Mouse (Mus musculus): ENCODE data around the gene Dhx32. TPM values are rescaled to one million over a fixed set of nuclear protein-coding genes. Genes with fewer than 3 reads are reported as not detected.

Gene Dhx32
- total RNA-seq, 1 experiment: 42.3 TPM

DNA sequence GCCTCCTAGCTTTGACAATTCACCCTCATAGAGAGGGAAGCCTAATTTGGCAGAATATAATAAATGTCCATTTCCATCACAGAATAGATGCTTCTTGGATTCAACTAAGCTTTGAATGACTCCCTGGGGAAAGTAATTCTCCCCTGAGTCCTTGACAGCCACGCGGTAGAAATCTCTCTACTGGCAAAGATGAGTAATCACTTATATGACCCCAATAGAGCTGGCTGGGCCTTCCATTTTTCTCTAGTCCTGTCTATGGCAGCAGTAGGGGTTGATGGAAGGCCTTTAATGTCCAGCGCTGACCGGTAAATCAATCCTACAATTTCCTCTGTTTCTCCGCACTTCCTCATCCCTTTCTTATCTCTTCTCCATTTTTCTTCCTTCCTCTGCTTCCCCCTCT lies 7.3 kb downstream of the Dhx32 start:
- no peak overlapping the region for H3K27ac ChIP-seq (ENCODE audit: insufficient read depth, low read depth, low read length, poor library complexity, severe bottlenecking)
- TF ChIP-seq CHD2 (IDR thresholded peaks at IDR 0.05; ENCODE audit: low read depth, low read length) (no peak), ZNF384 (IDR thresholded peaks at IDR 0.05; ENCODE audit: low read depth, low read length) (no peak), HCFC1 (IDR thresholded peaks at IDR 0.05; ENCODE audit: borderline replicate concordance, insufficient read depth, low read length) (no peak), MAFK (IDR thresholded peaks at IDR 0.05; ENCODE audit: insufficient read depth, low read depth, low read length) (no peak)
- DNase-seq (ENCODE audit: low read depth, low spot score): no peak
- no peak overlapping the region for H3K9ac ChIP-seq (ENCODE audit: insufficient read depth, low read depth, low read length, poor library complexity, severe bottlenecking)
- in situ Hi-C loops (cut with MboI; ENCODE audit: low sequenced_read_pairs in 2 of 2, unreplicated experiment in 2 of 2): no loop called here
- H3K9me3 ChIP-seq (ENCODE audit: control insufficient read depth, insufficient read depth, low read depth, low read length): no peaks in the 10 kb centered on the region
- H3K4me1 ChIP-seq (ENCODE audit: control insufficient read depth in 2 of 2, insufficient read depth in 2 of 2, low read length in 2 of 2, poor library complexity in 1 of 2): 0 out of 4 replicates have a peak, but pooled peaks cover 2 to 3% of the 10 kb centered on the region in 2 experiments
- no peaks in the 10 kb centered on the region for H3K36me3 ChIP-seq (ENCODE audit: control insufficient read depth, insufficient read depth, low read length, poor library complexity, severe bottlenecking)
- H3K4me3 ChIP-seq (ENCODE audit: insufficient read depth in 1 of 2, low read depth in 1 of 2, low read length in 2 of 2, poor library complexity in 1 of 2, severe bottlenecking in 1 of 2): peak overlapping the region in 1 of 2 experiments; percentile 87; a peak in 2 of 4 replicates

DNA sequence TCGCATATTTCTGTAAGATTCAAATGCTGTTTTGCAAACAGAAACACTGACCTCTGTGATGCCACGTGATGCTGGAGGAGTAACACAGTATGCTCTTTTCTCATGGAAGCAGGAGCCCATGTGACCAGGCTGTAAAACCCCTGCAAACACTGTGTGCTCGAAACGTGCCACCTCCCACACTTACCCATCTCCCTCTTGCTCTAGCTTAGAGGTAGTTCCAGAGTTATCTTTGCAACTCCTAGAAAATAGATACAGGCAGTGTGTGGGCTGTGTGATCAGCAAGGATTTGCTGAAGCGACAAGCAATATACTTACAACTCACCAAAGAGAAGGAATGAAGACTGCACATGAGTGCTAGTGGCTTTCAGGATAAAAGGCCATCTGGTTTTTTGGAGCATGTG lies 14.0 kb downstream of the Dhx32 start:
- Histone ChIP-seq H3K9me3 (ENCODE audit: control insufficient read depth, insufficient read depth, low read depth, low read length) (no peaks in the 10 kb centered on the region), H3K4me3 (ENCODE audit: insufficient read depth in 1 of 2, low read depth in 1 of 2, low read length in 2 of 2, poor library complexity in 1 of 2, severe bottlenecking in 1 of 2) (no peak overlapping the region), H3K36me3 (ENCODE audit: control insufficient read depth, insufficient read depth, low read length, poor library complexity, severe bottlenecking) (no peaks in the 10 kb centered on the region), H3K27ac (ENCODE audit: insufficient read depth, low read depth, low read length, poor library complexity, severe bottlenecking) (no peak overlapping the region), H3K9ac (ENCODE audit: insufficient read depth, low read depth, low read length, poor library complexity, severe bottlenecking) (no peak overlapping the region), H3K4me1 (ENCODE audit: control insufficient read depth in 2 of 2, insufficient read depth in 2 of 2, low read length in 2 of 2, poor library complexity in 1 of 2) (peaks cover 0 to 6% of the 10 kb centered on the region in 2 experiments; a peak in 1 of 4 replicates)
- in situ Hi-C loops (cut with MboI; ENCODE audit: low sequenced_read_pairs in 2 of 2, unreplicated experiment in 2 of 2): no loop called here
- no peak for DNase-seq (ENCODE audit: low read depth, low spot score)
- TF ChIP-seq CHD2 (IDR thresholded peaks at IDR 0.05; ENCODE audit: low read depth, low read length): no peak
- TF ChIP-seq ZC3H11A (IDR thresholded peaks at IDR 0.05; ENCODE audit: borderline replicate concordance, low read depth, low read length): no peak
- TF ChIP-seq ZNF384 (IDR thresholded peaks at IDR 0.05; ENCODE audit: low read depth, low read length): no peak
- TF ChIP-seq MAFK (IDR thresholded peaks at IDR 0.05; ENCODE audit: insufficient read depth, low read depth, low read length): no peak
- TF ChIP-seq HCFC1 (IDR thresholded peaks at IDR 0.05; ENCODE audit: borderline replicate concordance, insufficient read depth, low read length): no peak

DNA sequence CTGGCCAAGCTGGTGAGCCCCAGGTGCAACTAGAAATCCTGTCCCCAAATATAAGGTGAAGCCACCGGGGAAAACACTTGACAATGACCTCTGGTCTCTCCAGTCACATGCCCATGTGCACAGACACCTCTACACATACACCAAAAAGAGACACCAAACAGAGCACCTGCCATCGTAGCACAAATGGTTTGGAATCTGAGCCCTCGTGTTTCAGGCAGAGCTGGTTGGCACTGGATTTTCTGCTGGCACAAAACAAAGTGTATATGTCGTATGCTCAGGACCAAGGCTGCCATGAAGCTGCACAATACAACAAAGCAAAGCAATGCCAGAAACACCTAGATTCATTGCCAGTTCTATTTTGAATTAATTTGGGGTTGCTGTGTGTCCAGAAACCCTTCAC lies 14.5 kb downstream of the Dhx32 start:
- H3K27ac ChIP-seq (ENCODE audit: insufficient read depth, low read depth, low read length, poor library complexity, severe bottlenecking): no peak overlapping the region
- peaks cover 0 to 6% of the 10 kb centered on the region in 2 experiments; a peak in 1 of 4 replicates for H3K4me1 ChIP-seq (ENCODE audit: control insufficient read depth in 2 of 2, insufficient read depth in 2 of 2, low read length in 2 of 2, poor library complexity in 1 of 2)
- H3K4me3 ChIP-seq (ENCODE audit: insufficient read depth in 1 of 2, low read depth in 1 of 2, low read length in 2 of 2, poor library complexity in 1 of 2, severe bottlenecking in 1 of 2): no peak overlapping the region
- H3K9ac ChIP-seq (ENCODE audit: insufficient read depth, low read depth, low read length, poor library complexity, severe bottlenecking): no peak overlapping the region
- no peak for TF ChIP-seq HCFC1 (IDR thresholded peaks at IDR 0.05; ENCODE audit: borderline replicate concordance, insufficient read depth, low read length)
- TF ChIP-seq ZC3H11A (IDR thresholded peaks at IDR 0.05; ENCODE audit: borderline replicate concordance, low read depth, low read length): no peak
- no peak for TF ChIP-seq ZNF384 (IDR thresholded peaks at IDR 0.05; ENCODE audit: low read depth, low read length)
- TF ChIP-seq MAFK (IDR thresholded peaks at IDR 0.05; ENCODE audit: insufficient read depth, low read depth, low read length): no peak
- no peak for DNase-seq (ENCODE audit: low read depth, low spot score)
- H3K36me3 ChIP-seq (ENCODE audit: control insufficient read depth, insufficient read depth, low read length, poor library complexity, severe bottlenecking): no peaks in the 10 kb centered on the region
- no peaks in the 10 kb centered on the region for H3K9me3 ChIP-seq (ENCODE audit: control insufficient read depth, insufficient read depth, low read depth, low read length)
- in situ Hi-C loops (cut with MboI; ENCODE audit: low sequenced_read_pairs in 2 of 2, unreplicated experiment in 2 of 2): no loop called here

DNA sequence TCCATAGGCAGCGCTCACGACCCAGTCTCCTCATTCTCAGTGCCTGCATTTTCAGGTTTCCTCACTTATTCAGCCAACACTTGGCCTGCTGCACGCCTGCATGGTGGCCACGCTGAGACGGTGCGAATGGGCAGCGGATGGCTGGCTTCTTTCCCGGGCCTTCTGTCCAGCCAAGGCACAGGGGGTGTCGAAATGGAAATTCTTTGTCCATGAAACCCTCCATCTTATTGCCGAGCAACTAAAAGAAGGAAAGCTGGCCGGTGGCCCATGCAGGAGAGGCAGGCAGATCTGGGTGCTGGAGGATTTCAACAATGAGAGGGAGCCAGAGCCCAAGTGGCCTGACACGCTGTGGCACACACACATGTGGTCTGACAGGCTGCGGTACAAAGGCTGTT lies 16.7 kb downstream of the Dhx32 start:
- H3K4me1 ChIP-seq (ENCODE audit: control insufficient read depth in 2 of 2, insufficient read depth in 2 of 2, low read length in 2 of 2, poor library complexity in 1 of 2): peaks cover 0 to 3% of the 10 kb centered on the region in 2 experiments; a peak in 1 of 4 replicates
- no peaks in the 10 kb centered on the region for H3K9me3 ChIP-seq (ENCODE audit: control insufficient read depth, insufficient read depth, low read depth, low read length)
- TF ChIP-seq CHD2 (IDR thresholded peaks at IDR 0.05; ENCODE audit: low read depth, low read length): no peak
- TF ChIP-seq ZNF384 (IDR thresholded peaks at IDR 0.05; ENCODE audit: low read depth, low read length): no peak
- TF ChIP-seq HCFC1 (IDR thresholded peaks at IDR 0.05; ENCODE audit: borderline replicate concordance, insufficient read depth, low read length): no peak
- no peak for TF ChIP-seq ZC3H11A (IDR thresholded peaks at IDR 0.05; ENCODE audit: borderline replicate concordance, low read depth, low read length)
- no peak for TF ChIP-seq MAFK (IDR thresholded peaks at IDR 0.05; ENCODE audit: insufficient read depth, low read depth, low read length)
- no peak for DNase-seq (ENCODE audit: low read depth, low spot score)
- 0 out of 2 replicates have a peak overlapping the region, but pooled peaks have one; percentile 5 for H3K9ac ChIP-seq (ENCODE audit: insufficient read depth, low read depth, low read length, poor library complexity, severe bottlenecking)
- H3K36me3 ChIP-seq (ENCODE audit: control insufficient read depth, insufficient read depth, low read length, poor library complexity, severe bottlenecking): no peaks in the 10 kb centered on the region
- H3K4me3 ChIP-seq (ENCODE audit: insufficient read depth in 1 of 2, low read depth in 1 of 2, low read length in 2 of 2, poor library complexity in 1 of 2, severe bottlenecking in 1 of 2): no peak overlapping the region
- in situ Hi-C loops (cut with MboI; ENCODE audit: low sequenced_read_pairs in 2 of 2, unreplicated experiment in 2 of 2): no loop called here
- no peak overlapping the region for H3K27ac ChIP-seq (ENCODE audit: insufficient read depth, low read depth, low read length, poor library complexity, severe bottlenecking)
